Mouse (Mus musculus): ENCODE measurements at regions not wholly inside any gene's neighbourhood (a gene's known extent, or its start where the extent isn't known, plus 50 kb on each side); places are given as distances from the start of the nearest gene placed in this dataset.

DNA sequence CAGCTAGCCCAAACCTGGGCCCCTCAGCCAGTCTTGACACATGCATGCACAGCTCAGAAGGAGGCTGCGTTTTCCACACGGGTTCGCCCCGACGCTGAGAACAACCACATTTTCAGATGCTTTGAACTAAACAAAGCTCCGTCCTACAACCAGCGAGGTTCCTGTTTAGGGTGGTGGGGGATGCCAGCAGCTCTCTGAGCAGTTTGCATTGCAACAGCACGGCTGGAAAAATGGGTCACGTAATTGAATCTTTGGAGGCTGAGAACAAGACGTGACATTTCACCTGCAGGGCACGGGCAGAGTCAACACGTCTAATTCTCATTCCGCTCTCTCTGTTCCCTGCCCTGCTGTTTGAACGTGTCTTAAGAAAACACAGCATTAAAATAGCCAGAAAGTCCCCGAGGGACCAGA is 119.2 kb downstream of the Syk start:
- in situ Hi-C loops (cut with MboI): loop anchor here (10.0 kb wide), 1 partner anchor 283 kb away; the partner anchor contains the start of gene Nfil3

DNA sequence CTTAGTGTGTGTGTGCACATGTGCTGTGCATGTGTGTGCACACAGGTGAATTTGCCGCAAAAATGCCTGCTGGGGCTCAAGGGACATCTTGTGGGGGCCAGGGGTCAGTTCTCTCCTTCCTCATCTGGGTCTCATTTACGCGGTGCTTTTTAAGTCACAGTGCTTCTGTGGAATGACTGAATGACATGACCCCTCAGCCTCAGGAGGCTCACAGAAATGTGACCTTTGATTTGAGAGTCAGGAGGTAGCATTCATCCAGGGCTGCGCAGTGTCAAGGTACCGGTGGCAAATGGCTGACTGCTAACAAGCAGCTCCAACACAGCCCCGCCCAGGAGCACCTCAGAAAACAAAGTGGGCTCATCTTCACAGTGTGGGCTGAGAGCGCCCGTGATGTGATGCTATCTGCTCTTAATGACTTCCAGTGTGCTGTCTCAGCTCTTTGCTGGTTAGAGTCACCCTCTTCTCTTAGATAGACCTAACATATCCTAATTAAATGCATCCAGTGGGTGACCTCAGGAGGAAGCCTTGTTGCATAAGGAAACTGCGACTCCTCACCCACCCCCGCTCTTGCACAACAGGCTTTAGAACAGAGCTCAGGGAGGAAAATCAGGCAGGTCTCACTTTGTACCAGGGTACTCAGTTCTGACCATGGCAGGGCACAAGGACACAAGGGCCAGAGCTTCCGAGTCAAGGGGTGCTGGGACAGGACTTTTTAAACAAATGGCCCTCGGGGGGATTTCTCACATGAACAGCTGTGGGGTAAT is 120.6 kb downstream of the Syk start:
- in situ Hi-C loops (cut with MboI): loop anchor here (10.0 kb wide), 1 partner anchor 281 kb away; the partner anchor contains the start of gene Nfil3

DNA sequence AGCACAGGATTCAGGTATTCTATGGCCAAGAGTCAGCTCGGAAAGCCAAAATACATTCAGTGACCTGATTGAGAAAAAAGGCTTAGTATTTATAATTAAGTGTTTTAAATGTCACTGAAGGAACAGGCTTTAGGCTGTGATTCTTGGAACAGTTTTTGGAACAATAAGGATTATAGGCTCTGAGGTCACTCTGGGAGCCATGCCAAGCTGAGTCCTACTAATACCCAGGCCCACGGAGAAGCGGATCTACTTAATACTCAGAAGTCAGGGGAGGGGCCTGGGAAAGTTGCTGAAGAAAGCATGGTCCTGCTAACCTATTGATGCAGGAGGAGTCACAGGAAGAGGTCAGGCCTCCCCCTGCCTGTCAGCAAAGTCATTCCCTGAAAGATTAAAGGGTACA is 121.7 kb downstream of the Syk start:
- in situ Hi-C loops (cut with MboI): loop anchor here (10.0 kb wide), 1 partner anchor 280 kb away; the partner anchor contains the start of gene Nfil3

DNA sequence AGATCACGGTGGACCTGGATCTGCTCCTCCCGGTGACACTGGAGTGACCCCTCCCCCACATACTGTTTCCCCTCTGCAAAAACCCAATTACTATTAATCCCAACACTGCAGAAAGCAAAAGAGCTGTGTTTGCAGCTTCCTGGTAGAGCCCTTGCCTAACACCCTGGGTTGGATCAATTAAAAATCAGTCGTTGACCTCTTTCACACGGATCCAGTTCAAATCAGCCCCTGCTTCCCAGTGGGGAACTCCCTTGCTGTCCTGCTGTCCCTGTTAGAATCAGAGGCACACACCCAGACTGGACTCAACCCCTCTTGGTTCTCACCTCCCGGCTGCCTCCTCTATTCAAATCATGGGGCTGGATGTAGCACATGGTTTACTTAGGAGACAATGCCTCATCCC is 126.6 kb downstream of the Syk start:
- in situ Hi-C loops (cut with MboI): loop anchor here (10.0 kb wide), 1 partner anchor 275 kb away; the partner anchor contains the start of gene Nfil3

DNA sequence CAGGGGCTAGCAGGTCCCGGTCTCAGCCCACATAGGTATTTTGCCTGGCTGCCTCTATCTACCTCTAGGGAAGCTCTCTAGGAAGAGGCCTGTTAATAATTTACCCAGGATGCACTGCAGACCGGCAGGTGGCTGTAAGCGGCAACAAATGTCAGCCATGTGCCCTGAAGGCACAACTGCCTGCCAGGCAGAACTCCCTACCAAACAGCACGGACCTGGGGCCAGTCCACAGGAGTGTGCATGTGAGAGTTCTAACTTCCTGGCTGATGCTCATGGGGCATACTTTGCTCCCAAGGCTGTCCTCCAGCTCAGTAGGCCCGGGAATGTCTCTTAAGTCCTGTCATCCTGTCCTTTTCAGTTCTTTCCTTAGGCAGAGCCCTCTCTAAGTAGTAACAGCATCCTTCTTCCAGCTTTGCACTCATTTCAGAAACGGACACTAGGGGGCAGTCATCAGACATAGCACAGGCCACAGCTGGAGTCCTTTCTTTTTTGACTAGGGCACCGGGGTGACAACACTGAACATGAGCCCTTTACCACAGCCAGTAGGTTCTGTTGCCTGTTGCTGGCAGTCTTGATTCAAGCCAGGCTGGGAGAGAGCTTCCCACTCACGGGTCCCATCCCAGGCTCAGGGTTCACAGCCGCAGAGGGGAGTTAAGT is 128.9 kb downstream of the Syk start:
- in situ Hi-C loops (cut with MboI): no loop called here

DNA sequence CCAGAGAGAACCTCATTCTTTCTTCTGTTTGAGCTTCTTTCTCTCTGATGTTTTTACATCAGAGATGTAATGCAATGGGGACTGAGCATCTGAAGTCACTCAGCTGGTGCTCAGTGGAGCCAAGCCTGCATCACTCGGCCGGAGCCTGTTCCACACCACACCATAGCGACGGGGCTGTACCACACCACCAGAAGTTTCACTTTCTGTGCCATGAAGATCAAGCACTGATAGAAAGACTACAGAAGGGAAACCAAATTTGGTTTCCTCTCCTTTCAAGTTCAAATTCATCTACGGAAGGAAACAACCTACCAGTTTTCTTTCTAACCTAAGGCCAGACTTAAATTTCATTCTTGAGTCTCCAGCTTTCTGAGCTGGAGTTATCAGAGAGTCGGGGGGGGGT is 138.5 kb downstream of the Syk start:
- in situ Hi-C loops (cut with MboI): no loop called here

DNA sequence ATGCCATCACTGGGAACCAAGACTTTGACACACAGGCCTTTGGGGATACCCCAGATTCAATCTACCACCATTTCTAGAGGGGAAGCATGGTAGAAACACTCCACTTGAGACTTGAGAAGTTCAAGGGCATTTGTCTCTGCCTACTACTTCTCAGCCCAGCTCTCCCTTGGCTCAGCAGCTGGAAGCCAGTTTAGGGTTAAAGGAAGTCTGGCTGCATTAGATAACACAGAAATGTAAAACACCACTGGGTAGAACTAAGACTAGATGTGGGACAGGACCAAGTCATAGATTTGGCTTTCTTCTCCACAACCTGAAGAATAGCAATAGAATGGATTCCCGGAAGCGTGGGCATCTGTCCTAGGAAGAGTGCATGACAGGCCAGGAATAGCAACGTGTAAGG is 139.7 kb downstream of the Syk start:
- in situ Hi-C loops (cut with MboI): no loop called here

DNA sequence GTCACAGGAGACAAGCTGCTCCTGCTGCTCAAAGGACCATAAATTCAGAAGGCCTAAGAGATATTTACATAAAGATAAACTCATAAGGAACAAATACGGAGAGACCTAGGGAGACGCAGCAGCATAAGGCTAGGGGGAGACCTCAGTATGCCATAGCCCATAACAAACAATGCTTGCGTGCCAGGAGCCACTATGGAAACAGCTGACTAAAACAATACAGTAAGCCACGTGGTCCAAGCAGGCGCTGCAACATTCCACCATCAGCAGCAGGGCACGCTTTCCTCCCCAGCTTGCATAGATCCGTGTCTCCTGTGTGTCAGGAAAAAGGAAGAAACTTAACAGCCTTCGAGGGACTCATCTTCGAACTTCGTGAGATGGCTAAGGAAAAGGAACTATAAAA is 143.1 kb downstream of the Syk start:
- in situ Hi-C loops (cut with MboI): no loop called here

DNA sequence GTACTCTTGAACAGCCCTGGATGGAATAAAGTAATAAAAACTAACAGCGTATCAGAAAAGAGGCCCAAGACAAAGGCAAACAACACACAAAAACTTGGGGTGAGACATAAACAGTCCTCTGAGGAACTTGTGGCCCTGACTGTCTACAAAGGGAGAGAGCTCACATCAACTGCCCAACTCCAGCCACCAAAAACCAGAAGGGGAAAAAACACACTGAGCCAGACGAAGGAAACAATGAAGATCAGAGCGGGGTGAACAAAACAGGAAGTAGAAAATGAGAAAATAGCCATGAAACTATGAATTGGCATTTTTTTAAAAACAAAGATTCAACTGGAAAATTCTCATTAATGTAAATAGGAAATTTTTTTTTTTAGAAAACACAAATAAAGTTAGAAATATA is 143.6 kb downstream of the Syk start:
- in situ Hi-C loops (cut with MboI): no loop called here

DNA sequence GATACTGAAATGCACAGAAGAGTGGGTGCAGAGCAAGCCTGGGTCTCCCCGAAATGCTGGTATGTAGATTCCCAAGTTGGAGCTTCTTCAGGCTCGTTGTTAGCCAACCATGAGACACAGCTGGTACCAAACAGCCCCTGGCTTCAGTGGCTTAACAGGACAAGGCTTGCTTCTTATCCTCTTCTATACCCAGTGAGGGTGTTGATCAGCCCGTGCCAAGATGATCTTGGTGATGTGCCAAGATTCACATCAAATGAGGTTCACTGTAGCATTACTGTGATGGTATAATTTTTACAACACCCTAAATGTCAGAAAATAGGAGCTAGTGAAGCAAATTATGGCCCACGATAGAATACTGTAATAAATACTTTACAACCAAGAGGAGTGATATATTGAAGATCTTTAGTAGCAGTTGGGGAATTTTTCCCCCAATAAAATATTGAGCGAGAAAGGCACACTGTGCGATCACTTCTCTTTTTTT is 152.5 kb downstream of the Syk start:
- in situ Hi-C loops (cut with MboI): no loop called here

DNA sequence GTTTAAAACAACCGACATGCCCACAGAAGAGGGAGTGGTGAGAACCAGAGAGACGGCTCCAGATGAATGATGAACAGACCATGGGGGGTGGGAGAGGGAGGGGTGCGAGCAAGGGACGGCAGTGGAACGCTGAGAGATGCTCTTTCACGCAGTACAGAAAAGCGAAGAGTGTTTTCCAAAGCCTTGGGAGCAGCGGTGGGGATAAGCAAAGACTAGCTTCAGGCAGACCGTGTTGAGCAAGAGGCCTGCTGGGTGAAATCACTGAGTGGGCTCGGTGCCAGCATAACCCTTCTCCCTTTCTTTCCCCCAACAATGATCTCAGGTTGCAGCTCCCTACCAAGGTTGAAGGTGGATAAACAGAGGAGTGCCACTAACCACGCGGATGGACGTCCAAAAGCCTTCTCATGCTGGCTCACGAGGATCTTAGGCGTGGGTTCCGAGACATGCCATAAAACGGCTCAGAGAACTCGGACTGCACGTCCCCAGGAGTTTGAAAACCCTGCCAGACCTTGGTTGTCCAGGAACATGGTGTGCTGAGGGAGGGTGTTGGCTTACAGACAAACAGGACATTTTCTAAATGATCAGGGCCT is 153.1 kb downstream of the Syk start:
- in situ Hi-C loops (cut with MboI): no loop called here

DNA sequence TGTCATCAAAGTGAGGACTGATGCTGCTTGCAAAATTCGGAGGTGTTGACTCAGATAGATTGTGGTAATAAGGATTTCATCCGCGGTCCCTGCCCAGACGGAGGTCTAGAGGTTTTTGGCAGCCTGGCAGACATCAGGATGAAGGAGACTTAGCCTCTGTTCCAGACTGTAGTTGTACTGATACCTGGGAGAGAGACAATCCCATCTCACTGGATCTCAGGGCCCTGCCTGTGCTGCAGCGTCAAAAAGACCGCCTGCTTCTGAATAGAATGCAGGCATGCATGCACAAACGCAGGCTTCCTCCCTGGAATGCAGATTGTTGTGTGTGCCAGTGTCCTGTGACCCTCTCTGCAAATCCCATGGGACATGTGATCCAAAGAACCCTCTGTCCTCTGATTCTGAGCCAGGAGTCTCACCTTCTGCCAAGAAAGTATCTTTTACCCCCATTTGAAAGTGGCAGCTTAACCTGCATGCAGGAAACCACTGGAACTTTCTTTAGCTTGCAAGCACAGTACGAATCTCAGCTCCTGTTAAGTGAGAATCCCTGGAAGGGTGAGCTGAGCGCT is 155.2 kb downstream of the Syk start:
- in situ Hi-C loops (cut with MboI): no loop called here

DNA sequence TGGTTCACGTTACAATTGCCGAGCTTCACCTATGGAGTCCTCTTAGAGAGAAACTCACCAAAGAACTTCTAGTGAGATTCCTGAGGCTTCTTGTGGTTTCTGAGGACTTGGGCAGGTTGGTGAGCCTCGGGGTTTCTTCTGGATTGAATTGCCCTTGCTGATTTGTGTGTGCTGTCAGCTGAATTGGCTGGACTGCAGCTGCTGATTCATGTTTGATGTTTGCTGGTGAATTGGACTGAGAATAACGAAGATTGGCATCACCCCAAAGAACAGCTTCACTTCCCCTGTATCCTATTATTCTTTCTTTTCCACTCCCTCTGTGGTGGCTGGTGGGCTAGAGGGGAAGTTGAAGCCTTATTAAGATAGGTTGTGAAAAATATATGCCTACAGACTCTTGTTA is 158.4 kb downstream of the Syk start:
- in situ Hi-C loops (cut with MboI): no loop called here

DNA sequence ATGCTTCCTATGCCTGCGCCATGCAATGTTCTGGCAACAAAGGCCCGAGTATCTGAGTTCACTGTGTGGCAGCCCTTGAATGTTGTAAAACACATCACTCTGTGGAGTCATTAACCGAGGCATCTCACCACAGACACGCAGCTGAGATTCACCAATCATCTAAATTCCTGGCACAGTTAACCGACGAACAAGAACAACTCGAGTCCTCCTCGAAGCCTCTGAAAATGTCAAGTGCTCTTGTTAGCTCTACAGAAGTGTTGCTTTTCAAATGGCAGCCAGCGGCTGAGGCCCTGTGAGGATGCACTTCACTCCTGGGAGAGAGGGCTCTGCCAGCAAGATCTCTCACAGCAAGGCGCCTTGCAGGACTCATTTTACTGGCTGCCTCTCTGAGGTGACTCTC is 173.0 kb downstream of the Syk start:
- in situ Hi-C loops (cut with MboI): no loop called here

DNA sequence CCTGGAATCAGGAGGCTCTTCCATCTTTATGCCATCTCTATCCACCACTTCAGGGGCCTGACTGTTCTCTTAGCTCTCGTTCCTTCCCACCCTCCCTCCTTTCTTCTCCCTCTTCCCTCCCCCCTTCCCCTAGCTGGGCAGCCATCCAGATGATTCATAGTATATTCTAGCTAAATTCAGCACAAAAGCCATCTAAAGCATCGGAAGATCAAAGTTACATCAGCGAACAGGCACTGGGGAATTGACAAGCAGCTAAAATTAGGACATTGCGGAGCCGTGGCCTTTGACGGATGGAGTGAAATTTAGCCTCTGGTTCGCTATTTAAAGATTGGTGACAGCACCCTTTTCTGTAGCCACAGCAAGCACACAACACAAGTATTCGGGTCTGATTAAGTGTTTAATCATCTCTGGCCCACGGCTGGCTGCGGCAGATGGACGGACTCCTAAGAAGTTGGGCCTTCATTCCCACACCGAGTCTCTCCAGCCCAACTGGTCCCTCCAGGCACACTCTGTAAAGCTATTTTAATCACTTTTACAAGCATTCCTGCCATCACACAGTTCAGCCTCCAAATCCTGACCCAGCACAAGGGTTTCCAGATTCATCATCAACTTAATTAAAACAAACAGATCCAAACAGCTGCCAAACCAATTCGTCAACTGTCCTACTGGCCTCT is 163.8 kb downstream of the Auh start:
- in situ Hi-C loops (cut with MboI): no loop called here

DNA sequence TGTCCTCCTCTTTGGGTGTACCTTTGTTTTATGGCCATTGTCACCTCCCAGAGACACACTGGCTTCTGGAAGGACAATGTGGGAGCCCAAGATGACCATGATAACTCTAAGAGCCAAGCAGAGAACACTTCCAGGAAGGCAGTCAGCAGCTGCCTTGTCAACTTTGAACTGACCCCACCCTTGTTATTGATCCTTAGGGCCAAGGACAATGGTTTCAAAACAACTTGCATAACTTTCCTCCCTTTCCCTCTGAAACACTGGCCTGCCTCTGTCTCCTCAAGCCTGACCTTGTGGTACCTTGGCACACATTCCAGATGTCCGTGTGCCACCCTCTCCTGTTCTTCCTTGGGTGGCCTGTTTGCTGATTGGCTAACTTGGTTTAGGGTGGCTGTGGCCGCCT is 163.2 kb downstream of the Auh start:
- in situ Hi-C loops (cut with MboI): no loop called here

DNA sequence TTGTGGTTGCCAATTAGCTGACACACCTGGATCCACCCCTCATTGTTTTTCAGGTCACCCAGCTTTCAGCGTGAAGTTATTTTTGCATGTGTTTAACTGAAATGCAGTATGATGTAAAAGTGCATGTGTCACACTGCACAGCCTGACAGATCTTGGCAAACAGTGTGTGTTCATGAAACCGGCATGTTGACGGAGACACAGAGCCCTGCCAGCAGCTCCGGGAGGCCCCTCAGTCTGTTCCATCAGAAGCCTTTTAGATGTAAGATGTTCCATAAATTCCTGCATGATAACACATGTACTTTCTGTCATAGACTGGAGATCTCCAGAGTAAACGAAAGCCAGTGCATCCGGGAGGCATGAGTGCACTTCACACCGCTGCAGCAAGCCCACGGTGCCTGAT is 159.5 kb downstream of the Auh start:
- in situ Hi-C loops (cut with MboI): no loop called here

DNA sequence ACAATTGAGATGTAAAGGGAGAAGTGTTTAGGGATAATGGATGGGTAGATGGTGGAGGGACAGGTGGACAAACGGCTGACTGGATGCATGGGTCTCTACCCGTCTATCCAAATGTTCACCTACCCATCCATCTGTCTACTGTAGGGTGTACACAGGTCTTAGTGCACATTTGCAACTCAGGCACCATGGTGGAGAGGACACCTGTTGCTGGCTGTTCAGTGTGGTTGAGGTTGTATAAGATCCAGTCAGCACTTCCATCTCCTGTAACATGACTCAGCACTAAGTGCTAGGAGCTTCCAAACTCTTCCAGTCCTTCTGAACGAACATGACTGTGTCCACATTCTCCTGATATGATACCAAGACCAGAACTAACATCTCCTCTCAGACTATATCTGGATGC is 158.0 kb downstream of the Auh start:
- in situ Hi-C loops (cut with MboI): no loop called here

DNA sequence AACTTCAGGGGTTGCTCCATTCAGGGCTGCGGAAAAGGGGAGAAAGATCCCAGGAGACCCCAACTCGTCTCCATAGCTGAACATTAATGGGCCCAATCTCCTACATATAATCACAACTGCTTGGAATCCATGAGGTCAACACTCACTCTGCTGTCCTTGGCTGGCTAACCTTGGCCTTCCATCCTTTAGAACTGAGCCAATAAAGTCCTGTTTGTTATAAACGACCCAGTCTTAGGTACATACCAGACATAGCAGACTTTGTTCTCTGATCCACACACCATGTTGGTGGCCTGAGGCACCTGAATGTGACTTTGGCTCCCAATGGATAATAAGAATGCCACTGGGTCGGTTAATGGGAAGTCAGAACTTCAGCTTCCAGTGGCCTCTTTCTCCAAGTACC is 157.4 kb downstream of the Auh start:
- in situ Hi-C loops (cut with MboI): no loop called here

DNA sequence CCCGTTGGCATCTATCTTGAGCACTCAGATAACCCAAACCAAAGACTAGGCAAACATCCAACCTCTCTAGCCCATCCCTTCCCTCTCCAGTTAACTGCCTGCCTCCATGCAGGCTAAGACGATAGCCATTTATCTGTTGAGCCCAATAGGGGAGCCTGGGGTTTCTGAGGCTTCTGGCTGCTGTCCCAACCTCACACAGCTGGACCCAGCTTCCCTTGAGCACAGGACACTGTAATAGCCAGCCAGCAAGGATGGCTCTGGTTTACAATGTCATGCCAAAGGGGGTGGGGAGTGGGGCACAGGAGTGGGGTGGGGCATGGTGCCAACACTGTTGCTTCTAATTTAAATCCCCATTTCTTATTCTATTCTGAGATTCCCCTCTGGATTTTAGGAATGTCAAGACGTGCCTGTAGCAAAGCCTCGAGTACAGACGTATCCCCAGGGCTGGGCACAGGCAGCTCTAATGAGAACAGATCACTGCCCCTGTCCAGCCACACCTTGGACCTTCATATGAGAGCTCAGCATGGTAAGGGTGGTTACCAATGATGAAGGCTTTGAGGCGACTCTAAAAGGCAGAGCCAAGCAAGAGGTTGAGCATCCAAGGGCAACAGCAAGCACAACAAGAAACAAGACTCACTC is 152.0 kb downstream of the Auh start:
- in situ Hi-C loops (cut with MboI): no loop called here

DNA sequence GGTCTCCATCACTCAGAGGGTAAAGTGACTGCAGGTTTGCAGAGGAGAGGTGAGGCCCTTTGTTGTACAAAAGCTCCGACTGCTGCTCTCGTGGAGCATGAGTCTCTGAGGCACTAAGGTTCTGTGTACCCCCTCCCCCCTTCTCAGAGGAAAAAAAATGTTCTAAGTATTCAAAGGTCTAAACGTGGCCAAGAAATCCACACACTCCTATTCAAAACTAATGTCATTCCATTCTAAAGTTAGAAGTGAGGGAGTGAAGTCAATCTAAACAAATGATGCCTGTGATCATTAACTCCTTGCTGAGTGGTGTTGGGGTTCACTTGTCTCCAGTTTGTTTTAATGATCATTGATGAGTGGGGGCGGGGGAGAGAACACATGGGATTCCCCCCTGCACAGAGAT is 150.6 kb downstream of the Auh start:
- in situ Hi-C loops (cut with MboI): no loop called here

Data from mature B cell (primary cell).